Mouse (Mus musculus) liver, adult 2 months (tissue): ENCODE data around the gene Cib4. TPM values are rescaled to one million over a fixed set of nuclear protein-coding genes. Genes with fewer than 3 reads are reported as not detected.

Experiments used
- DNase-seq: peaks from one replicate; pipeline ENCODE4 v3.0.0-alpha.2; 2011; ENCODE audit warnings: low read depth, low spot score; ENCODE audit errors: extremely low read depth
- H3K27ac ChIP-seq: fragments of 200-500 bp; replicated peaks from 2 replicates; pipeline ENCODE4 v1.5.1; 2012; ENCODE audit warnings: low read depth, mild to moderate bottlenecking, control low read depth, inconsistent platforms, low read length; ENCODE audit not compliant: insufficient read depth
- H3K27me3 ChIP-seq: fragments of 200-500 bp; 2 replicates; pipeline ENCODE4 v1.6.1; 2012; ENCODE audit warnings: mild to moderate bottlenecking, moderate library complexity, low read length, inconsistent platforms; ENCODE audit not compliant: control insufficient read depth, insufficient read depth
- H3K36me3 ChIP-seq: fragments of 200-500 bp; 2 replicates; pipeline ENCODE4 v1.6.1; 2012; ENCODE audit warnings: low read length, inconsistent platforms; ENCODE audit not compliant: control insufficient read depth, insufficient read depth
- H3K4me1 ChIP-seq: fragments of 200-500 bp; 2 replicates; pipeline ENCODE4 v1.6.1; 2011; ENCODE audit warnings: low read length; ENCODE audit not compliant: control insufficient read depth, insufficient read depth
- H3K4me3 ChIP-seq: fragments of 200-500 bp; 2 replicates; pipeline ENCODE4 v1.5.1; 2011; ENCODE audit warnings: low read depth, mild to moderate bottlenecking, control low read depth, low read length, moderate library complexity; ENCODE audit not compliant: insufficient read depth
- H3K79me2 ChIP-seq: fragments of 200-500 bp; 2 replicates; pipeline ENCODE4 v1.6.1; 2012; ENCODE audit warnings: inconsistent platforms, mild to moderate bottlenecking, low read length, moderate library complexity; ENCODE audit not compliant: control insufficient read depth, insufficient read depth
- H3K9ac ChIP-seq: fragments of 200-500 bp; 2 replicates; pipeline ENCODE4 v1.6.1; 2012; ENCODE audit warnings: low read depth, mild to moderate bottlenecking, control low read depth, inconsistent platforms, low read length
- CTCF ChIP-seq: fragments of 200-500 bp; IDR thresholded peaks from 2 replicates; pipeline ENCODE4 v1.5.1; 2011; ENCODE audit warnings: low read depth, low read length, control low read depth
- POLR2A ChIP-seq: fragments of 200-500 bp; IDR thresholded peaks from 2 replicates; pipeline ENCODE4 v1.6.1; 2011; ENCODE audit warnings: low read length, control low read depth; ENCODE audit not compliant: insufficient read depth; ENCODE audit errors: extremely low read depth
- WGBS: fragments of 180-500 bp; shearing (Covaris S2); methylation state at CpG from one replicate; pipeline ENCODE4 v1.1.7; 2018; 5-methylcytosine and 5-hydroxymethylcytosine counted together
- polyA plus RNA-seq: library from polyadenylated mRNA; depleted of rRNA; stranded (reverse); fragments of >200 nt; gene quantifications from 2 replicates; pipeline ENCODE4 v1.2.3, GENCODE M21; 2012
- total RNA-seq: library from RNA; depleted of rRNA; stranded (reverse); fragments of >200 nt; gene quantifications from 2 replicates; pipeline ENCODE4 v1.2.3, GENCODE M21; 2014

The Cib4 gene
- total and polyA plus RNA-seq, 2 experiments, result not detected

DNA sequence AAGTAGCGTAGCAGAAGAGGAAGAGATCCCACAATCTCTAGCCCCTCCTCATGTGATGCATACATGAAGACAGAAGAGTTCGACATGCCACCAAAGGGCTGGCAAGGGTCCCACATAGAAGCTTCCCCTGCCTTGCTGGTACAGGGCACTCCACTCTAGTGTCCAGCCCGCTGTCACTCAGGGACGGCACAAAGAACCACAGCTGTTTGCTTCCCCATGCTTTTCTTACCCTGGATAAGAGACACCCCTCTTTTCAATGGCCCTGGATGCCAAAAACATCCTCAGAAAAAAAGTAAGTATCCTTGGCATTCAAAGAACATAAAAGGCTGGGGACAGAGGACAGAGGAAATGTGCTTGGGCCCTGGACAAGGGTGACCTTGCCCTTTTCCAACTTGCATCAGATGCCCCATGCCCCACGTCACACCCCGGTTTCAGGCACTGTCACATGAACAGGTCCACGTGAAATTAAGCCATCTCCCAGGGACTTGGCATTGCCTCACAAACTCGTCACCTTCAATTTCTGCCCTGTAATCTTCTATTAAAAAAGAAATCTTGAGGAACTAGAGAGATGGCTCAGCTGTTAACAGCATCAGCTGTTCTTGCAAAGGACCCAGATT, 5.5 kb upstream of the Cib4 start:
- WGBS, result 81% methylated on average over 8 of the region's 8 CpGs
- no peak for TF ChIP-seq CTCF
- no peak for TF ChIP-seq POLR2A
- no peak overlapping the region for H3K27ac ChIP-seq
- no peak overlapping the region for H3K4me3 ChIP-seq
- no peak overlapping the region for H3K9ac ChIP-seq
- H3K4me1 ChIP-seq, result no peaks in the 10 kb centered on the region
- no peaks in the 10 kb centered on the region for H3K79me2 ChIP-seq
- no peaks in the 10 kb centered on the region for H3K36me3 ChIP-seq
- DNase-seq, result peak; percentile 77
- no peaks in the 10 kb centered on the region for H3K27me3 ChIP-seq

- 81% methylated on average over 9 of the region's 9 CpGs for WGBS
Observed at GRCm38 (mm10) chr5:30550334-30551021, 4.8 kb upstream of the Cib4 start.

GRCm38 (mm10) chr5:30548681-30549080, 3.0 kb upstream of the Cib4 start:
- TF ChIP-seq POLR2A, result no peak
- no peak for TF ChIP-seq CTCF
- H3K4me3 ChIP-seq, result no peak overlapping the region
- H3K27me3 ChIP-seq, result no peaks in the 10 kb centered on the region
- 75% methylated on average over 2 of the region's 2 CpGs for WGBS
- H3K27ac ChIP-seq, result no peak overlapping the region
- H3K79me2 ChIP-seq, result no peaks in the 10 kb centered on the region
- no peak overlapping the region for H3K9ac ChIP-seq
- no peaks in the 10 kb centered on the region for H3K36me3 ChIP-seq
- no peaks in the 10 kb centered on the region for H3K4me1 ChIP-seq
- no peak for DNase-seq

More at GRCm38 (mm10) chr5:30550334-30551021, 4.8 kb upstream of the Cib4 start:
- no peaks in the 10 kb centered on the region for H3K4me1 ChIP-seq
- no peaks in the 10 kb centered on the region for H3K79me2 ChIP-seq
- no peaks in the 10 kb centered on the region for H3K27me3 ChIP-seq
- TF ChIP-seq POLR2A (no peak), CTCF (no peak)
- H3K27ac ChIP-seq, result no peak overlapping the region
- no peak overlapping the region for H3K9ac ChIP-seq
- no peak overlapping the region for H3K4me3 ChIP-seq
- no peaks in the 10 kb centered on the region for H3K36me3 ChIP-seq
- peak; percentile 46 for DNase-seq

DNA sequence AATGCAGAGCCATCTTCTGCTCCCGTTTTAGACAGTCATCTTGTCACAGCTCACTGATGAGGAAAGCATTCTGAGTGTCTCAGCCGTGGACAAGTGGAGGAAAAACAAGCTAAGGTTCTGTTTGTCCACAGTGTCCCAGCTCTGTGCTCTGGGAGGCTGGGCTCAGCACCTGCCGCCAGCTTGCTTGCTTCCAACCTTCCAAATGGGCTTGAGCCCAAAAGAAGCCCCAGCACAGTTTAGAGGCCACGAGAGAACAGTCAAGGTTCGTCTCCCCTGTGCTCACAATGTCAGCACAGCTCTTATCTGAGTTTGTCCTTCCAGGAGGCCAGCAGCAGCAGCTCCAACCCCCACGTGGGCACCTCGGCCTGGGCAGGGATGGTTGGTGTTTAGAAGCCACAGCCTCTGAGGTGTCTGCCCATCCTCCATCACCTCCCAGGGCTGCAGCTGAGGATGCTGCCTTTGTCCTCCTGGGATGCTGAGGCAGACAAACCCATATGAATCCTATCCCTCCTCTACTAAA, 9.5 kb downstream of the Cib4 start:
- no peak overlapping the region for H3K4me3 ChIP-seq
- no peak overlapping the region for H3K9ac ChIP-seq
- H3K27me3 ChIP-seq, result no peaks in the 10 kb centered on the region
- no peak for TF ChIP-seq POLR2A
- no peak for TF ChIP-seq CTCF
- peaks cover 6% of the 10 kb centered on the region; the same call in 1 of the 2 replicates for H3K4me1 ChIP-seq
- WGBS, result 28% methylated on average over 7 of the region's 7 CpGs
- H3K27ac ChIP-seq, result no peak overlapping the region
- no peaks in the 10 kb centered on the region for H3K36me3 ChIP-seq
- peak; percentile 28 for DNase-seq
- H3K79me2 ChIP-seq, result no peaks in the 10 kb centered on the region

- no peaks in the 10 kb centered on the region for H3K27me3 ChIP-seq
- H3K4me3 ChIP-seq, result no peak overlapping the region
- TF ChIP-seq POLR2A (no peak), CTCF (no peak)
- no peak overlapping the region for H3K9ac ChIP-seq
- H3K27ac ChIP-seq, result no peak overlapping the region
- DNase-seq, result peak; percentile 90
- no peaks in the 10 kb centered on the region for H3K79me2 ChIP-seq
- no peaks in the 10 kb centered on the region for H3K36me3 ChIP-seq
- peaks cover 6% of the 10 kb centered on the region; the same call in 1 of the 2 replicates for H3K4me1 ChIP-seq
- 18% methylated on average over 6 of the region's 6 CpGs for WGBS
Observed at GRCm38 (mm10) chr5:30534637-30535036, 11.0 kb downstream of the Cib4 start.

DNA sequence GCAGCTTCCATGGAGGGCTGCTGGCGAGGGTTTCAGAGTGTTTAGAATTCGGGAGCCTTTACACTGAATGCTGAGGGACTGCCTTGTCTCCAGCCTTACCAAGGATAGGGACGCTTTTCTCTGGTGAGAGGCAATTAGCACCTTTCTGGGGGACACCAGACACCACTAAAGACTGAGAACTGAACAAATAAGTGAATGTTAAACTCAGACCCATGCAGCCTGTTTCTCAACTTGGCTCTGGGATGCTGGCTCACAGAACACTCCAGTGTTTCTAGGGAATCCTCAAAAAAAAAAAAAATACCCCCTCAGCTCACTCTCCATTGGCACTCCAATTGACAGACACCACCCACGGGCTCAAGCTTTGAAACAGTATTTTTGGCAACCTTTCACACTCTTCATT, 16.7 kb downstream of the Cib4 start:
- H3K27me3 ChIP-seq, result no peaks in the 10 kb centered on the region
- H3K36me3 ChIP-seq, result no peaks in the 10 kb centered on the region
- WGBS, result 50% methylated on average over 4 of the region's 4 CpGs
- H3K27ac ChIP-seq, result no peak overlapping the region
- H3K9ac ChIP-seq, result no peak overlapping the region
- no peak overlapping the region for H3K4me3 ChIP-seq
- no peaks in the 10 kb centered on the region for H3K4me1 ChIP-seq
- no peak for TF ChIP-seq CTCF
- no peak for TF ChIP-seq POLR2A
- no peaks in the 10 kb centered on the region for H3K79me2 ChIP-seq
- no peak for DNase-seq
